Mouse (Mus musculus) bone marrow, adult 2 months (tissue): ENCODE data around the gene Ghr.

Experiments used
- CTCF ChIP-seq: fragments of 200-500 bp; IDR thresholded peaks from 2 replicates; pipeline ENCODE4 v1.5.1; 2011; ENCODE audit warnings: low read length, control low read depth; ENCODE audit not compliant: control insufficient read depth, insufficient read depth
- POLR2A ChIP-seq: fragments of 200-500 bp; IDR thresholded peaks from 2 replicates; pipeline ENCODE4 v1.6.1; 2011; ENCODE audit warnings: low read depth, mild to moderate bottlenecking, control low read depth, low read length, borderline replicate concordance; ENCODE audit not compliant: control insufficient read depth

GRCm38 (mm10) chr15:3381413-3381812 lies 201.9 kb downstream of the Ghr start:
- no peak for TF ChIP-seq CTCF
- no peak for TF ChIP-seq POLR2A
